ENCODE assay signal across 8 mouse cellular contexts in genomic region chr3:135212658-135213350, GRCm38 (mm10). TPM values are rescaled to one million over a fixed set of nuclear protein-coding genes. Genes with fewer than 3 reads are reported as not detected.
DNase-seq lines count a peak whose midpoint lies in the region; ATAC-seq and TF ChIP-seq lines count a peak whose summit lies in the region.

No protein-coding gene starts in this region.

- no peak overlapping the region for H3K27ac ChIP-seq in heart, adult 2 months
- H3K27ac ChIP-seq in embryonic facial prominence, embryonic 15.5 days (replicated peaks), result no peak overlapping the region
- H3K27ac ChIP-seq in limb, embryonic 14.5 days (replicated peaks; ENCODE audit: low read depth, low read length), result no peak overlapping the region
- no peak overlapping the region for H3K27ac ChIP-seq in small intestine, adult 2 months (ENCODE audit: insufficient read depth, low read depth, low read length)

- no peak for TF ChIP-seq POLR2A in heart, adult 2 months (IDR thresholded peaks at IDR 0.05; ENCODE audit: insufficient read depth, low read depth, low read length)
- no peak for TF ChIP-seq POLR2A in limb, embryonic 14.5 days (IDR thresholded peaks at IDR 0.05; ENCODE audit: borderline replicate concordance, extremely low read depth, insufficient read depth, insufficient read length)
- no peak for TF ChIP-seq POLR2A in small intestine, adult 2 months (IDR thresholded peaks at IDR 0.05; ENCODE audit: low read depth, low read length)

- H3K27me3 ChIP-seq in heart, adult 2 months (ENCODE audit: control insufficient read depth, insufficient read depth, low read length), result no peaks in the 10 kb centered on the region
- H3K27me3 ChIP-seq in embryonic facial prominence, embryonic 15.5 days, result no peaks in the 10 kb centered on the region
- no peaks in the 10 kb centered on the region for H3K27me3 ChIP-seq in limb, embryonic 14.5 days (ENCODE audit: control insufficient read depth, insufficient read depth, low read length)
- no peaks in the 10 kb centered on the region for H3K27me3 ChIP-seq in small intestine, adult 2 months (ENCODE audit: control insufficient read depth, insufficient read depth, low read length)

- no peak for TF ChIP-seq CTCF in heart, adult 2 months (IDR thresholded peaks at IDR 0.05)
- no peak for TF ChIP-seq CTCF in small intestine, adult 2 months (IDR thresholded peaks at IDR 0.05; ENCODE audit: extremely low read depth, insufficient read length, insufficient replicate concordance, low read depth, low read length)

- peak overlapping the region; percentile 48 for H3K9ac ChIP-seq in heart, adult 2 months (ENCODE audit: low read depth, low read length)
- peak overlapping the region; percentile 65 for H3K9ac ChIP-seq in embryonic facial prominence, embryonic 15.5 days
- H3K9ac ChIP-seq in limb, embryonic 14.5 days (ENCODE audit: low read depth, low read length, severe bottlenecking), result peak overlapping the region; percentile 71

- no peaks in the 10 kb centered on the region for H3K79me2 ChIP-seq in heart, adult 2 months (replicated peaks; ENCODE audit: control insufficient read depth, insufficient read depth, low read length)

- 1% methylated on average over 26 of the region's 26 CpGs for WGBS in heart, adult 2 months
- WGBS in embryonic facial prominence, embryonic 15.5 days, result 1% methylated on average over 26 of the region's 26 CpGs
- WGBS in limb, embryonic 14.5 days, result 1% methylated on average over 26 of the region's 26 CpGs
- under 1% methylated on average over 26 of the region's 26 CpGs for WGBS in small intestine, adult 2 months

- H3K9me3 ChIP-seq in embryonic facial prominence, embryonic 15.5 days (replicated peaks), result no peaks in the 10 kb centered on the region
- no peaks in the 10 kb centered on the region for H3K9me3 ChIP-seq in limb, embryonic 14.5 days (ENCODE audit: control insufficient read depth, low read length)

- no peak for TF ChIP-seq EP300 in heart, adult 2 months (IDR thresholded peaks at IDR 0.05; ENCODE audit: insufficient read depth, low read depth, low read length)

- intact Hi-C loops in heart, adult 2 months (cut with DNase I), result loop anchor here (10.0 kb wide), 1 partner anchor 1898 kb away; the partner anchor contains the start of gene Ppa2

- H3K36me3 ChIP-seq in heart, adult 2 months (ENCODE audit: control insufficient read depth, insufficient read depth, low read length), result no peaks in the 10 kb centered on the region; the same call in 1 of the 2 replicates
- peaks cover 14% of the 10 kb centered on the region for H3K36me3 ChIP-seq in embryonic facial prominence, embryonic 15.5 days
- peaks cover 18% of the 10 kb centered on the region for H3K36me3 ChIP-seq in limb, embryonic 14.5 days (ENCODE audit: control insufficient read depth, insufficient read depth, low read length)
- H3K36me3 ChIP-seq in small intestine, adult 2 months (ENCODE audit: control insufficient read depth, insufficient read depth, low read length), result peaks cover 5% of the 10 kb centered on the region

- no peaks in the 10 kb centered on the region for H3K4me1 ChIP-seq in heart, adult 2 months (ENCODE audit: control insufficient read depth, insufficient read depth, low read length)
- peaks cover 15% of the 10 kb centered on the region for H3K4me1 ChIP-seq in embryonic facial prominence, embryonic 15.5 days
- H3K4me1 ChIP-seq in limb, embryonic 14.5 days (ENCODE audit: control insufficient read depth, insufficient read depth, low read length), result peaks cover 8% of the 10 kb centered on the region
- peaks cover 4% of the 10 kb centered on the region for H3K4me1 ChIP-seq in small intestine, adult 2 months (ENCODE audit: control insufficient read depth, insufficient read depth, insufficient read length, low read length)

- no peak for DNase-seq in heart, adult 2 months
- DNase-seq in heart, adult 18-20 months, result no peak
- DNase-seq in A20 (ENCODE audit: low read depth, low spot score), result peak; percentile 57
- no peak for DNase-seq in limb, embryonic 14.5 days (ENCODE audit: low spot score)
- DNase-seq in layer of hippocampus, adult 9-10 months (ENCODE audit: low spot score), result no peak

- peak overlapping the region; percentile 83 for H3K4me3 ChIP-seq in heart, adult 2 months
- peak overlapping the region; percentile 86 for H3K4me3 ChIP-seq in embryonic facial prominence, embryonic 15.5 days (replicated peaks)
- H3K4me3 ChIP-seq in limb, embryonic 14.5 days (replicated peaks; ENCODE audit: low read length), result peak overlapping the region; percentile 91
- peak overlapping the region; percentile 91 for H3K4me3 ChIP-seq in small intestine, adult 2 months (ENCODE audit: low read depth, low read length)

- ATAC-seq in embryonic facial prominence, embryonic 15.5 days (ENCODE audit: insufficient number of reproducible peaks, low FRiP score, low TSS enrichment, low read depth), result no peak
- ATAC-seq in limb, embryonic 14.5 days (ENCODE audit: low FRiP score, low read depth), result peak; percentile 37; the same call in 1 of the 2 replicates
- ATAC-seq in inflammation-experienced regulatory T-cells, adult 6 months, result no peak

- peak overlapping the region; percentile 84 for H3K4me2 ChIP-seq in embryonic facial prominence, embryonic 15.5 days (replicated peaks)
- peak overlapping the region; percentile 54 for H3K4me2 ChIP-seq in limb, embryonic 14.5 days (replicated peaks; ENCODE audit: low read depth, low read length, severe bottlenecking)

RNA-seq across cellular contexts. Expression of gene Cenpe, which starts 0.5 kb away (rescaled TPM):
- total RNA-seq in heart, adult 2 months (2021), result under 1 TPM; 0.84 TPM
- polyA plus RNA-seq in heart, adult 2 months (2012; rRNA removed), result 0.12 and 0.18 TPM in 2 replicates
- total RNA-seq in heart, adult 18-20 months (2021), result 1 to 10 TPM in 1 of 2 experiments, under 1 TPM in 1; 0.82 to 1.1 TPM
- polyA plus RNA-seq in embryonic facial prominence, embryonic 15.5 days (2015; fragmentation: Nextera tagmentation; extraction: Ambion mirVana), result 20.5 and 20.7 TPM in 2 replicates
- 13.7 and 25.2 TPM in 2 replicates for polyA plus RNA-seq in limb, embryonic 14.5 days (2012; rRNA removed)
- 26.8 and 27.0 TPM in 2 replicates for polyA plus RNA-seq in limb, embryonic 14.5 days (2014; fragmentation: Nextera tagmentation; extraction: Ambion mirVana)
- polyA plus RNA-seq in small intestine, adult 2 months (2012; rRNA removed), result 0.18 and 0.66 TPM in 2 replicates
- 10 to 100 TPM in 1 of 3 experiments, 1 to 10 TPM in 2; 2.1 to 27.9 (median 3.4) TPM for polyA plus RNA-seq in inflammation-experienced regulatory T-cells, adult 6 months (2017; shearing (Covaris generic))
